Mouse (Mus musculus): Measurements from ENCODE around the gene Nlk. TPM values are rescaled to one million over a fixed set of nuclear protein-coding genes. Genes with fewer than 3 reads are reported as not detected.
"Not testable (repeated sequence)": the region's sequence is repeated elsewhere in the genome, so short reads cannot be mapped to it uniquely, and the experiment has no call there.

Gene Nlk
- polyA plus RNA-seq, 1 experiment, result 13.8 TPM

GRCm38 (mm10) chr11:78535376-78536079, 161.6 kb downstream of the Nlk start:
- peak overlapping the region; percentile 81 for H3K4me3 ChIP-seq (ENCODE audit: extremely low read depth, insufficient read depth, insufficient read length)
- no peaks in the 10 kb centered on the region; the same call in 1 of the 2 replicates for H3K4me1 ChIP-seq (ENCODE audit: control insufficient read depth, insufficient read depth, insufficient read length)
- H3K27ac ChIP-seq (ENCODE audit: insufficient read depth, low read length), result peak overlapping the region; percentile 84
- DNase-seq (ENCODE audit: low read depth in 1 of 2, low spot score in 2 of 2), result no peak
- H3K27me3 ChIP-seq (ENCODE audit: control insufficient read depth, insufficient read depth, low read length), result no peaks in the 10 kb centered on the region
- WGBS, result 2% methylated on average over 23 of the region's 23 CpGs
- no peak for TF ChIP-seq POLR2A (IDR thresholded peaks at IDR 0.05; ENCODE audit: low read depth, low read length)
- TF ChIP-seq CTCF (IDR thresholded peaks at IDR 0.05; ENCODE audit: extremely low read depth, insufficient read depth, insufficient read length, insufficient replicate concordance), result no peak
- peaks cover 8% of the 10 kb centered on the region for H3K36me3 ChIP-seq (ENCODE audit: control insufficient read depth, insufficient read depth, low read length)

GRCm38 (mm10) chr11:78534516-78534915, 162.7 kb downstream of the Nlk start:
- no peak for DNase-seq (ENCODE audit: low read depth in 1 of 2, low spot score in 2 of 2)
- Histone ChIP-seq H3K4me3 (ENCODE audit: extremely low read depth, insufficient read depth, insufficient read length) (no peak overlapping the region), H3K4me1 (ENCODE audit: control insufficient read depth, insufficient read depth, insufficient read length) (no peaks in the 10 kb centered on the region; the same call in 1 of the 2 replicates), H3K36me3 (ENCODE audit: control insufficient read depth, insufficient read depth, low read length) (peaks cover 4% of the 10 kb centered on the region), H3K27ac (ENCODE audit: insufficient read depth, low read length) (no peak overlapping the region), H3K27me3 (ENCODE audit: control insufficient read depth, insufficient read depth, low read length) (no peaks in the 10 kb centered on the region)
- TF ChIP-seq CTCF (IDR thresholded peaks at IDR 0.05; ENCODE audit: extremely low read depth, insufficient read depth, insufficient read length, insufficient replicate concordance) (no peak), POLR2A (IDR thresholded peaks at IDR 0.05; ENCODE audit: low read depth, low read length) (no peak)
- 85% methylated on average over 4 of the region's 4 CpGs for WGBS

- not testable (repeated sequence) for H3K27me3 ChIP-seq (ENCODE audit: control insufficient read depth, insufficient read depth, low read length); H3K4me3 ChIP-seq (ENCODE audit: extremely low read depth, insufficient read depth, insufficient read length); DNase-seq (ENCODE audit: low read depth in 1 of 2, low spot score in 2 of 2); H3K4me1 ChIP-seq (ENCODE audit: control insufficient read depth, insufficient read depth, insufficient read length)
- Histone ChIP-seq H3K27ac (ENCODE audit: insufficient read depth, low read length) (0 out of 2 replicates have a peak overlapping the region, but pooled peaks have one; percentile 12), H3K36me3 (ENCODE audit: control insufficient read depth, insufficient read depth, low read length) (peaks cover 16% of the 10 kb centered on the region)
- WGBS, result 82% methylated on average over 10 of the region's 10 CpGs
Observed at GRCm38 (mm10) chr11:78531515-78531914, 165.7 kb downstream of the Nlk start.

- no peaks in the 10 kb centered on the region; the same call in 1 of the 2 replicates for H3K4me1 ChIP-seq (ENCODE audit: control insufficient read depth, insufficient read depth, insufficient read length)
- WGBS, result 83% methylated on average over 6 of the region's 6 CpGs
- TF ChIP-seq POLR2A (IDR thresholded peaks at IDR 0.05; ENCODE audit: low read depth, low read length) (no peak), CTCF (IDR thresholded peaks at IDR 0.05; ENCODE audit: extremely low read depth, insufficient read depth, insufficient read length, insufficient replicate concordance) (no peak)
- no peak for DNase-seq (ENCODE audit: low read depth in 1 of 2, low spot score in 2 of 2)
- peaks cover 17% of the 10 kb centered on the region for H3K36me3 ChIP-seq (ENCODE audit: control insufficient read depth, insufficient read depth, low read length)
- H3K27ac ChIP-seq (ENCODE audit: insufficient read depth, low read length), result 0 out of 2 replicates have a peak overlapping the region, but pooled peaks have one; percentile 12
- no peaks in the 10 kb centered on the region for H3K27me3 ChIP-seq (ENCODE audit: control insufficient read depth, insufficient read depth, low read length)
- H3K4me3 ChIP-seq (ENCODE audit: extremely low read depth, insufficient read depth, insufficient read length), result no peak overlapping the region
Observed at GRCm38 (mm10) chr11:78531046-78531445, 166.1 kb downstream of the Nlk start.

GRCm38 (mm10) chr11:78530001-78530400, 167.2 kb downstream of the Nlk start:
- H3K4me3 ChIP-seq (ENCODE audit: extremely low read depth, insufficient read depth, insufficient read length), result no peak overlapping the region
- peaks cover 22% of the 10 kb centered on the region for H3K36me3 ChIP-seq (ENCODE audit: control insufficient read depth, insufficient read depth, low read length)
- no peak for TF ChIP-seq POLR2A (IDR thresholded peaks at IDR 0.05; ENCODE audit: low read depth, low read length)
- TF ChIP-seq CTCF (IDR thresholded peaks at IDR 0.05; ENCODE audit: extremely low read depth, insufficient read depth, insufficient read length, insufficient replicate concordance), result no peak
- no peak overlapping the region for H3K27ac ChIP-seq (ENCODE audit: insufficient read depth, low read length)
- no peaks in the 10 kb centered on the region for H3K27me3 ChIP-seq (ENCODE audit: control insufficient read depth, insufficient read depth, low read length)
- no peaks in the 10 kb centered on the region for H3K4me1 ChIP-seq (ENCODE audit: control insufficient read depth, insufficient read depth, insufficient read length)
- DNase-seq (ENCODE audit: low read depth in 1 of 2, low spot score in 2 of 2), result no peak
- 93% methylated on average over 12 of the region's 12 CpGs for WGBS

GRCm38 (mm10) chr11:78528714-78529113, 168.5 kb downstream of the Nlk start:
- TF ChIP-seq POLR2A (IDR thresholded peaks at IDR 0.05; ENCODE audit: low read depth, low read length) (no peak), CTCF (IDR thresholded peaks at IDR 0.05; ENCODE audit: extremely low read depth, insufficient read depth, insufficient read length, insufficient replicate concordance) (no peak)
- no peak for DNase-seq (ENCODE audit: low read depth in 1 of 2, low spot score in 2 of 2)
- WGBS, result 92% methylated on average over 9 of the region's 9 CpGs
- Histone ChIP-seq H3K36me3 (ENCODE audit: control insufficient read depth, insufficient read depth, low read length) (peaks cover 28% of the 10 kb centered on the region), H3K4me3 (ENCODE audit: extremely low read depth, insufficient read depth, insufficient read length) (no peak overlapping the region), H3K27ac (ENCODE audit: insufficient read depth, low read length) (no peak overlapping the region), H3K27me3 (ENCODE audit: control insufficient read depth, insufficient read depth, low read length) (no peaks in the 10 kb centered on the region), H3K4me1 (ENCODE audit: control insufficient read depth, insufficient read depth, insufficient read length) (no peaks in the 10 kb centered on the region)

GRCm38 (mm10) chr11:78524838-78525237, 172.3 kb downstream of the Nlk start:
- no peaks in the 10 kb centered on the region for H3K27me3 ChIP-seq (ENCODE audit: control insufficient read depth, insufficient read depth, low read length)
- H3K4me1 ChIP-seq (ENCODE audit: control insufficient read depth, insufficient read depth, insufficient read length), result no peaks in the 10 kb centered on the region
- no peak overlapping the region for H3K4me3 ChIP-seq (ENCODE audit: extremely low read depth, insufficient read depth, insufficient read length)
- TF ChIP-seq CTCF (IDR thresholded peaks at IDR 0.05; ENCODE audit: extremely low read depth, insufficient read depth, insufficient read length, insufficient replicate concordance) (no peak), POLR2A (IDR thresholded peaks at IDR 0.05; ENCODE audit: low read depth, low read length) (no peak)
- DNase-seq (ENCODE audit: low read depth in 1 of 2, low spot score in 2 of 2), result no peak
- 68% methylated on average over 2 of the region's 2 CpGs for WGBS
- H3K36me3 ChIP-seq (ENCODE audit: control insufficient read depth, insufficient read depth, low read length), result peaks cover 46% of the 10 kb centered on the region
- H3K27ac ChIP-seq (ENCODE audit: insufficient read depth, low read length), result no peak overlapping the region

Measured in spleen, adult 2 months (tissue).